In the genomic region with DNA sequence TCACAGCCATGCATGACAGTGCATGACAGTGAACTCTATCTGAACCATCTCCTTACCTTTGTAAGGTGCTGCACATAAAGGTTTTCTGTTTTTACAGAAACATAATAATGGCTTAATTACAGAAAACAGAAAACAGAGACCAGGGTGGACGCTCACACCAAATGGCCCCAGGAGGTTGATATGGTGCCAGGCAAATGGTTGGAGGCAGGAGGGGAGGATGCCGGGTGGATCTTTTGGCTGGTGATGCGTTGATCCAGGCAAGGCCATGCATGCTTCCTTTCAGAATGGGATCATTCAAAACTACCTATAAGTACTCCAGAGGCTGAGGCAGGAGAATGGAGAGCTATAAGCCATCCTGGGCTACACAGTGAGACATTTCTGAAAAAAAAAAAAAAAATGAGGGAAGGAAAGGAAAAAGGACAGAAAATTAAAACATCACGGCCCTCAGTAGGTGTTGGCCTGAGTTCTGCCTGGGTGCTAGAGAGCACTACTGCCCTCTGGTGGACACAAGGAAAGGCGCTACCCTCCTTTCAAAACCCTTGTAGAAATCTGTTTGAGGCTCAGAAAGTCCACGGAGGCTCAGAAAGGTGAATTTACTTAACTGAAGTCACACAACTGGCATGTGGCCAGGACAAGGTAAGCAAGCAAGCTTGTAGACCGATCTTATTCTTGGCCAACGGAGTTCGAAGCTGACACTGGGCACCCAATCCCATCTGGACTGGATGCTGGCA, we compare ENCODE assay signal across 10 mouse cellular contexts. TPM values are rescaled to one million over a fixed set of nuclear protein-coding genes. Genes with fewer than 3 reads are reported as not detected.
A peak's percentile ranks its signal among the peaks of the same experiment; 100 is the strongest.
DNase-seq lines count a peak whose midpoint lies in the region; ATAC-seq and TF ChIP-seq lines count a peak whose summit lies in the region.
"Had no signal": no experiment of that assay in that cellular context is flagged by ENCODE, and none has a peak within 500 bp of the region (broad histone marks: within the 10 kb centered on the region; RNA-seq: fewer than 3 reads in every experiment).

No protein-coding gene starts in this region.

- no peak overlapping the region for H3K27ac ChIP-seq in kidney, adult 2 months (ENCODE audit: insufficient read depth, low read depth, low read length)
- H3K27ac ChIP-seq in kidney, embryonic 15.5 days = no peak overlapping the region
- no peak overlapping the region for H3K27ac ChIP-seq in ES-Bruce4 (ENCODE audit: insufficient read depth, low read length)
- H3K27ac ChIP-seq in olfactory bulb, adult 2 months (ENCODE audit: insufficient read depth, low read depth, low read length) = no peak overlapping the region
- H3K27ac ChIP-seq: lung, embryonic 15.5 days had no signal

- DNase-seq in kidney, adult 2 months = peak; percentile 60
- peak; percentile 70 for DNase-seq in A20 (ENCODE audit: low read depth, low spot score)
- DNase-seq in kidney, postnatal 14 days = peak; percentile 69
- DNase-seq in urinary bladder, postnatal 36 days (ENCODE audit: low spot score in 2 of 2) = no peak

- H3K9ac ChIP-seq in kidney, embryonic 15.5 days = no peak overlapping the region
- no peak overlapping the region for H3K9ac ChIP-seq in ES-Bruce4 (ENCODE audit: low read depth, poor library complexity, severe bottlenecking)
- H3K9ac ChIP-seq: lung, embryonic 15.5 days had no signal

- no peak for TF ChIP-seq POLR2A in kidney, adult 2 months (IDR thresholded peaks at IDR 0.05; ENCODE audit: low read depth, low read length)
- TF ChIP-seq POLR2A in ES-Bruce4 (IDR thresholded peaks at IDR 0.05; ENCODE audit: insufficient read depth, low read length) = no peak
- TF ChIP-seq POLR2A in olfactory bulb, adult 2 months (IDR thresholded peaks at IDR 0.05; ENCODE audit: insufficient read depth, low read depth, low read length) = no peak

- no peaks in the 10 kb centered on the region; the same call in 1 of the 2 replicates for H3K4me1 ChIP-seq in kidney, adult 2 months (ENCODE audit: control insufficient read depth, insufficient read depth, low read length)
- H3K4me1 ChIP-seq in kidney, embryonic 15.5 days = no peaks in the 10 kb centered on the region
- H3K4me1 ChIP-seq in ES-Bruce4 (ENCODE audit: control insufficient read depth, insufficient read depth, low read length) = peaks cover 2% of the 10 kb centered on the region
- H3K4me1 ChIP-seq in olfactory bulb, adult 2 months (ENCODE audit: control insufficient read depth, insufficient read depth, low read length) = no peaks in the 10 kb centered on the region

- no peaks in the 10 kb centered on the region for H3K27me3 ChIP-seq in kidney, adult 2 months (replicated peaks; ENCODE audit: control insufficient read depth, insufficient read depth, low read length)
- 0 out of 2 replicates have a peak, but pooled peaks cover 3% of the 10 kb centered on the region for H3K27me3 ChIP-seq in kidney, embryonic 15.5 days
- H3K27me3 ChIP-seq in ES-Bruce4 (ENCODE audit: control insufficient read depth, insufficient read depth, low read length, poor library complexity, severe bottlenecking) = no peaks in the 10 kb centered on the region
- H3K27me3 ChIP-seq: lung, embryonic 15.5 days had no signal

- no peak overlapping the region for H3K4me2 ChIP-seq in kidney, embryonic 15.5 days
- H3K4me2 ChIP-seq: lung, embryonic 15.5 days had no signal

- H3K4me3 ChIP-seq in kidney, adult 2 months (ENCODE audit: insufficient read depth, low read depth, low read length) = no peak overlapping the region
- no peak overlapping the region for H3K4me3 ChIP-seq in kidney, embryonic 15.5 days (replicated peaks)
- no peak overlapping the region for H3K4me3 ChIP-seq in ES-Bruce4 (ENCODE audit: low read depth, low read length)
- H3K4me3 ChIP-seq in olfactory bulb, adult 2 months (ENCODE audit: insufficient read depth, low read depth, low read length) = no peak overlapping the region
- H3K4me3 ChIP-seq: erythroblast, embryonic 14.5 days; lung, embryonic 15.5 days had no signal

- H3K9me3 ChIP-seq in kidney, embryonic 15.5 days (replicated peaks) = no peaks in the 10 kb centered on the region
- no peaks in the 10 kb centered on the region for H3K9me3 ChIP-seq in ES-Bruce4 (replicated peaks; ENCODE audit: control insufficient read depth, insufficient read depth, low read length, poor library complexity, severe bottlenecking)
- H3K9me3 ChIP-seq: lung, embryonic 15.5 days had no signal

- ATAC-seq in kidney, embryonic 15.5 days (replicated peaks; ENCODE audit: low FRiP score) = no peak
- ATAC-seq in common myeloid progenitor, adult 5-6 weeks (replicated peaks; ENCODE audit: low read depth, poor library complexity, severe bottlenecking) = peak; percentile 78

- no peak for TF ChIP-seq EP300 in ES-Bruce4 (IDR thresholded peaks at IDR 0.05; ENCODE audit: insufficient read depth, low read depth, low read length)

- peak; percentile 89 for TF ChIP-seq CTCF in kidney, adult 2 months (conservative IDR thresholded peaks at IDR 0.05; ENCODE audit: insufficient read depth, insufficient read length, low read depth, low read length)
- TF ChIP-seq CTCF in ES-Bruce4 (IDR thresholded peaks at IDR 0.05; ENCODE audit: low read depth, low read length) = peak; percentile 90
- TF ChIP-seq CTCF in olfactory bulb, adult 2 months (IDR thresholded peaks at IDR 0.05; ENCODE audit: insufficient read depth, low read depth, low read length) = peak; percentile 28; the same call in 1 of the 2 replicates

- no peaks in the 10 kb centered on the region for H3K36me3 ChIP-seq in kidney, adult 2 months (ENCODE audit: control insufficient read depth, insufficient read depth, low read length)
- no peaks in the 10 kb centered on the region for H3K36me3 ChIP-seq in kidney, embryonic 15.5 days
- H3K36me3 ChIP-seq in ES-Bruce4 (ENCODE audit: control insufficient read depth, insufficient read depth, low read length, poor library complexity, severe bottlenecking) = no peaks in the 10 kb centered on the region
- H3K36me3 ChIP-seq: lung, embryonic 15.5 days had no signal

- 28% methylated on average over 9 of the region's 9 CpGs for WGBS in kidney, adult 2 months
- 30% methylated on average over 9 of the region's 9 CpGs for WGBS in kidney, embryonic 15.5 days
- 29% methylated on average over 9 of the region's 9 CpGs for WGBS in olfactory bulb, adult 2 months

RNA-seq across cellular contexts. Expression of gene Asap3, which starts 6.4 kb away (rescaled TPM):
- polyA plus RNA-seq in kidney, adult 2 months (2012; rRNA removed) = 5.7 and 7.0 TPM in 2 replicates
- 4.5 and 6.0 TPM in 2 replicates for polyA plus RNA-seq in kidney, embryonic 15.5 days (2015; fragmentation: Nextera tagmentation; extraction: Ambion mirVana)
- 7.2 and 9.3 TPM in 2 replicates for polyA plus RNA-seq in ES-Bruce4 (2011; ENCODE audit: insufficient read depth, insufficient read length, low read depth, missing spikeins)
- total RNA-seq in common myeloid progenitor, adult 5-6 weeks (2017) = not detected in 2 replicates
- not detected in 2 replicates for polyA plus RNA-seq in olfactory bulb, adult 2 months (2012; ENCODE audit: insufficient read depth, insufficient read length, low replicate concordance, missing spikeins)

RNA-seq across cellular contexts. Expression of gene E2f2, which starts 27.5 kb away (rescaled TPM):
- 2.1 and 2.2 TPM in 2 replicates for polyA plus RNA-seq in kidney, adult 2 months (2012; rRNA removed)
- 9.7 and 10.5 TPM in 2 replicates for polyA plus RNA-seq in kidney, embryonic 15.5 days (2015; fragmentation: Nextera tagmentation; extraction: Ambion mirVana)
- 3.1 and 6.3 TPM in 2 replicates for polyA plus RNA-seq in ES-Bruce4 (2011; ENCODE audit: insufficient read depth, insufficient read length, low read depth, missing spikeins)
- total RNA-seq in common myeloid progenitor, adult 5-6 weeks (2017) = 4.3 and 6.8 TPM in 2 replicates
- 129 TPM in 1 of 2 replicates, not detected in the other for polyA plus RNA-seq in olfactory bulb, adult 2 months (2012; ENCODE audit: insufficient read depth, insufficient read length, low replicate concordance, missing spikeins)

RNA-seq across cellular contexts. Expression of gene Tcea3, which starts 47.8 kb away (rescaled TPM):
- 29.9 and 50.8 TPM in 2 replicates for polyA plus RNA-seq in kidney, adult 2 months (2012; rRNA removed)
- 10.9 and 12.5 TPM in 2 replicates for polyA plus RNA-seq in kidney, embryonic 15.5 days (2015; fragmentation: Nextera tagmentation; extraction: Ambion mirVana)
- polyA plus RNA-seq in ES-Bruce4 (2011; ENCODE audit: insufficient read depth, insufficient read length, low read depth, missing spikeins) = 57.1 and 57.8 TPM in 2 replicates
- not detected in 2 replicates for total RNA-seq in common myeloid progenitor, adult 5-6 weeks (2017)
- not detected in 2 replicates for polyA plus RNA-seq in olfactory bulb, adult 2 months (2012; ENCODE audit: insufficient read depth, insufficient read length, low replicate concordance, missing spikeins)
- polyA plus RNA-seq: erythroblast, embryonic 14.5 days had no signal

RNA-seq across cellular contexts. Expression of gene Id3, which starts 56.4 kb away (rescaled TPM):
- 259 and 289 TPM in 2 replicates for polyA plus RNA-seq in kidney, adult 2 months (2012; rRNA removed)
- 862 and 905 TPM in 2 replicates for polyA plus RNA-seq in kidney, embryonic 15.5 days (2015; fragmentation: Nextera tagmentation; extraction: Ambion mirVana)
- 9.6 and 11.0 TPM in 2 replicates for polyA plus RNA-seq in ES-Bruce4 (2011; ENCODE audit: insufficient read depth, insufficient read length, low read depth, missing spikeins)
- total RNA-seq in common myeloid progenitor, adult 5-6 weeks (2017) = 2.2 TPM in 1 of 2 replicates, not detected in the other
- not detected in 2 replicates for polyA plus RNA-seq in olfactory bulb, adult 2 months (2012; ENCODE audit: insufficient read depth, insufficient read length, low replicate concordance, missing spikeins)

Comparison
In these comparisons a context has a peak if more than half of its experiments do, and no peak if none do; other contexts are left out.
1. DNase-seq: peak in kidney, adult 2 months (single experiment), A20 (single experiment) and kidney, postnatal 14 days (single experiment); none in urinary bladder, postnatal 36 days (0 of 2).
2. CTCF ChIP-seq: peak in every context shown above with its lines; median percentile 90 in ES-Bruce4; 89 in kidney, adult 2 months; 28 in olfactory bulb, adult 2 months.
3. RNA of gene Tcea3, which starts 47.8 kb away (polyA plus RNA-seq): 57.1 to 57.8 TPM in ES-Bruce4, 29.9 to 50.8 TPM in kidney, adult 2 months and 10.9 to 12.5 TPM in kidney, embryonic 15.5 days; not detected in olfactory bulb, adult 2 months; every median in the first group is over 10 times any median in the second.